8 mouse cellular contexts compared by ENCODE assay signal in genomic region chr5:64327212-64327902, GRCm38 (mm10).
A peak's percentile ranks its signal among the peaks of the same experiment; 100 is the strongest.
DNase-seq lines count a peak whose midpoint lies in the region; ATAC-seq and TF ChIP-seq lines count a peak whose summit lies in the region.

No protein-coding gene starts in this region.

- WGBS in limb, embryonic 13.5 days, result 55% methylated on average over 7 of the region's 7 CpGs
- 80% methylated on average over 7 of the region's 7 CpGs for WGBS in stomach, postnatal 0 days

- H3K36me3 ChIP-seq in limb, embryonic 13.5 days, result peaks cover 39% of the 10 kb centered on the region
- peaks cover 2% of the 10 kb centered on the region; the same call in 1 of the 2 replicates for H3K36me3 ChIP-seq in stomach, postnatal 0 days (ENCODE audit: control insufficient read depth, insufficient read depth, low read length)

- peaks cover 21% of the 10 kb centered on the region for H3K4me1 ChIP-seq in limb, embryonic 13.5 days
- peaks cover 5% of the 10 kb centered on the region for H3K4me1 ChIP-seq in stomach, postnatal 0 days (replicated peaks; ENCODE audit: control insufficient read depth, insufficient read depth)

- no peak overlapping the region for H3K9ac ChIP-seq in limb, embryonic 13.5 days
- H3K9ac ChIP-seq in stomach, postnatal 0 days (ENCODE audit: low read length), result peak overlapping the region; percentile 18; the same call in 1 of the 2 replicates

- DNase-seq in gastrocnemius, adult 2 months, result peak; percentile 55
- DNase-seq in gastrocnemius, postnatal 36 days, result no peak
- DNase-seq in lung, postnatal 10 days, result peak; percentile 16
- DNase-seq in lung, postnatal 25 days (ENCODE audit: low spot score), result no peak
- DNase-seq in stomach, postnatal 0 days (ENCODE audit: low spot score), result no peak
- no peak for DNase-seq in MN1 (ENCODE audit: low spot score)

- H3K4me3 ChIP-seq in gastrocnemius, adult 2 months, result no peak overlapping the region
- no peak overlapping the region for H3K4me3 ChIP-seq in limb, embryonic 13.5 days
- H3K4me3 ChIP-seq in stomach, postnatal 0 days (ENCODE audit: low read depth, low read length), result no peak overlapping the region

- intact Hi-C loops in gastrocnemius, adult 2 months (cut with DNase I), result no loop called here
- intact Hi-C loops in gastrocnemius, postnatal 36 days (cut with DNase I), result no loop called here

- peak overlapping the region; percentile 89 for H3K27ac ChIP-seq in gastrocnemius, adult 2 months
- peak overlapping the region; percentile 74; the same call in 1 of the 2 replicates for H3K27ac ChIP-seq in limb, embryonic 13.5 days
- peak overlapping the region; percentile 72 for H3K27ac ChIP-seq in stomach, postnatal 0 days (replicated peaks)

- no peak overlapping the region for H3K4me2 ChIP-seq in limb, embryonic 13.5 days (replicated peaks)
- no peak overlapping the region for H3K4me2 ChIP-seq in stomach, postnatal 0 days (replicated peaks; ENCODE audit: low read depth)

- H3K27me3 ChIP-seq in limb, embryonic 13.5 days, result no peaks in the 10 kb centered on the region
- no peaks in the 10 kb centered on the region for H3K27me3 ChIP-seq in stomach, postnatal 0 days (ENCODE audit: control insufficient read depth, insufficient read depth, low read length)

- TF ChIP-seq EP300 in stomach, postnatal 0 days (optimal IDR thresholded peaks at IDR 0.05), result no peak

- no peak for ATAC-seq in limb, embryonic 13.5 days (ENCODE audit: low FRiP score, low read depth)
- ATAC-seq in stomach, postnatal 0 days (ENCODE audit: low FRiP score, low TSS enrichment), result no peak
- no peak for ATAC-seq in monocyte, adult 5-6 weeks (replicated peaks; ENCODE audit: insufficient number of reproducible peaks, low FRiP score, low TSS enrichment, poor library complexity, severe bottlenecking)

- no peak for TF ChIP-seq CTCF in gastrocnemius, adult 2 months (IDR thresholded peaks at IDR 0.05)
- no peak for TF ChIP-seq CTCF in stomach, postnatal 0 days (IDR thresholded peaks at IDR 0.05; ENCODE audit: low read depth)

- no peaks in the 10 kb centered on the region for H3K9me3 ChIP-seq in limb, embryonic 13.5 days
- H3K9me3 ChIP-seq in stomach, postnatal 0 days (ENCODE audit: control insufficient read depth, low read length), result no peaks in the 10 kb centered on the region

Comparison
In these comparisons a context has a peak if more than half of its experiments do, and no peak if none do; other contexts are left out.
1. DNase-seq: peak in gastrocnemius, adult 2 months (single experiment) and lung, postnatal 10 days (single experiment); none in gastrocnemius, postnatal 36 days (0 of 2), lung, postnatal 25 days (single experiment), stomach, postnatal 0 days (single experiment) and MN1 (single experiment).
2. Peak in every context shown above with its lines, with median percentiles within 50 percentile points of each other: H3K27ac ChIP-seq.